Mouse (Mus musculus): ENCODE data around the gene Gm10153.
"Not testable (repeated sequence)": the region's sequence is repeated elsewhere in the genome, so short reads cannot be mapped to it uniquely, and the experiment has no call there.

Gene Gm10153

DNA sequence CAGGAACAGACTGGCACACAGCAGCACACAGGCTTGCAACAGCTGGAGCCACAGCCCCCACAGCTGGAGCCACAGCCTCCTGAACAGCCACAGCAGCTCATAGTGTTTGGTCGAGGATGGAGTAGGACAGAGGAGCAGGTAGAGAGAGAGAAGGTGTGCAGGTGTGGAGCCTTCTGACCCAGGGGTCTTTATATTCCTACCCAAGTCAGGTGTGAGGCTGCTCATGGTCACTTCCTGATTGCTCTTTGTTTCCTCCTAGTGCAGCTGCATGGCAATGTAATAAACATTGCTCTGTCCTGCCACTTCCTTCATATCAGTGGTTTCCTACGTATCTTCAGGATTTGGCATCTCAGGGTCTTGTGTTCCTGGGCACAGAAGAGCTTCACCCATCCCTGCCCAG, at the start of gene Gm10153:
TSS of gene Gm10153 (minus strand) at position 101 of the 400 bp plus-strand sequence.
- DNase-seq (ENCODE audit: low read depth, low spot score) = no peak

- no peak for DNase-seq (ENCODE audit: low read depth, low spot score)
These were observed 41.4 kb upstream of the Gm10153 start for GRCm38 (mm10) chr7:142231540-142231939.

GRCm38 (mm10) chr7:142229871-142230270, 39.7 kb upstream of the Gm10153 start, which contains the start of gene Krtap5-5:
TSS of gene Krtap5-5 (minus strand) at chr7:142229971.
- DNase-seq (ENCODE audit: low read depth, low spot score) = not testable (repeated sequence)

DNA sequence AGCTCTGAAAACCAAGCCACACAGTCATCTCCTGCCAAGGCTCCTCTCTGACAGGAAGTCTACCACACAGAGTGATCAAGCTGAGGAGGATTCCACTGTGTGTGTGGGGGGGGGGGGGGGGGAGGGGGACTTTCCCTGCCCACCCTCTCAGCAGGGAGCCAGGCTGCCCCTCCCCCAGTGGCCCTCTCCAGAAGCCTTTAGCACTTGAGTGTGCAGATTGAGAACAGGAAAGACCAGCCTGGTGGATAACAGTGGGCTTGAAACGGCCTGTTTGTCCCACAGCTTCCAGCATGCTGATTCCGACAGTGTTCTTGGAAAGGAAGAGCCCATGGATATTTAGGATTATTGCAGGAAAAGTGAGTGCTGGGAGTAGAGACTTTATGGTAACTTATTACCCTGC, 34.3 kb upstream of the Gm10153 start:
- DNase-seq (ENCODE audit: low read depth, low spot score) = no peak

- DNase-seq (ENCODE audit: low read depth, low spot score) = not testable (repeated sequence)
These were observed 21.9 kb upstream of the Gm10153 start for GRCm38 (mm10) chr7:142212136-142212535.

DNA sequence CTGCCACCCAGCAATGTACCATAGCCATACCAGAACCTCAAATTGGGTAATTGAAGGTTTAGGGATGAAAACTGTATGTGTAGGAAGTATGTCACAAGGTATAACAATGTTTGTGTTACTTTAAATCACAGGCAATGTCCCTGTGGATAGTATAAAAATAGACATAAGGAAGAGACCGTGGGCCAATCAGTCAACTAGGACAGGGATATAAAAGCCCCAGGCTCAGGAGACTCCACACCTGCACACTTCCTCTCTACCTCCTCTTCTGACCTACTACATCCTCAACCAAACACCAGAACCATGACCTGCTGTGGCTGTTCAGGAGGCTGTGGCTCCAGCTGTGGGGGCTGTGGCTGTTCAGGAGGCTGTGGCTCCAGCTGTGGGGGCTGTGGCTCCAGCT, 21.4 kb upstream of the Gm10153 start, which contains the start of gene Gm7579:
TSS of gene Gm7579 (plus strand) at position 301 of the 400 bp plus-strand sequence.
- DNase-seq (ENCODE audit: low read depth, low spot score) = no peak

- DNase-seq (ENCODE audit: low read depth, low spot score) = not testable (repeated sequence)
These were observed 16.7 kb upstream of the Gm10153 start for GRCm38 (mm10) chr7:142206891-142207290.

DNA sequence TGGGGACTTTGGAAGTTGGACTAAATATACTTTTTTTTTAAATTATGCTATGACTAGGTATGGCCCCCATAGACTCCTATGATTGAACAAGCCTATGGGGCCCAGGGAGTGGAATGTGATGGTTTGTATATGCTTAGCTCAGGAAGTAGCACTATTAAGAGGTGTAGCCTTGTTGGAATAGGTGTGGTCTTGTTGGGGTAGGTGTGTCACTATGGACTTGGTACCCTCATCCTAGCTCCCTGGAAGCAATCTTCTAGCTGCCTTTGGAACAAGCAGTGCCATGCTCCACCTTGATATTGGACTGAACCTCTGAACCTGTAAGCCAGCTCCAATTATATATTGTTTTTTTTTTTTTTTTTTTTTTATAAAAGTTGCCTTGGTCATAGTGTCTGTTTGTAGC, 15.3 kb upstream of the Gm10153 start:
- no peak for DNase-seq (ENCODE audit: low read depth, low spot score)

GRCm38 (mm10) chr7:142201064-142201463, 10.9 kb upstream of the Gm10153 start, which contains the start of gene Krtap5-3:
TSS of gene Krtap5-3 (plus strand) at chr7:142201364.
- DNase-seq (ENCODE audit: low read depth, low spot score) = no peak

- DNase-seq (ENCODE audit: low read depth, low spot score) = peak; percentile 44
These were observed 8.6 kb upstream of the Gm10153 start for GRCm38 (mm10) chr7:142198748-142199147.

- DNase-seq (ENCODE audit: low read depth, low spot score) = no peak
These were observed 2.0 kb downstream of the Gm10153 start for GRCm38 (mm10) chr7:142188156-142188555.

- DNase-seq (ENCODE audit: low read depth, low spot score) = no peak
These were observed 9.2 kb downstream of the Gm10153 start for GRCm38 (mm10) chr7:142181021-142181420.

DNA sequence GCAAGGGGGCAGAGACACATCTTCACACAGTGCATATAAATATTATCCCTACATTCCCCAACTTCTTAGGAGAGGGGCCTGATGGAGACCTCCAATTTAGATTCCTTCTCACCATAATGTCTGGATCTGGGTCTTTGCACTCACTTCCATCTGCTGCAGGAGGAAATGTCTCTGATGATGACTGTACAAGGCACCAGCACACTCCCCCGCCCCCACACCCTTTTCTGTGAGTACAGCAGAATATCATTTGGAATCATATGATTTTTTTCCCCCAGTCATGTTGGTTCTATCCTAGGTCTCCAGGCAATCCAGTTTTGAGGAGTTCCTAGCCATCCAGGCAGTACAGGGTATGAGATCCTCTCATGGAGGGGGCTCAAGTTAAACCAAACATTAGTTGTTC, 11.5 kb downstream of the Gm10153 start:
- DNase-seq (ENCODE audit: low read depth, low spot score) = no peak

DNA sequence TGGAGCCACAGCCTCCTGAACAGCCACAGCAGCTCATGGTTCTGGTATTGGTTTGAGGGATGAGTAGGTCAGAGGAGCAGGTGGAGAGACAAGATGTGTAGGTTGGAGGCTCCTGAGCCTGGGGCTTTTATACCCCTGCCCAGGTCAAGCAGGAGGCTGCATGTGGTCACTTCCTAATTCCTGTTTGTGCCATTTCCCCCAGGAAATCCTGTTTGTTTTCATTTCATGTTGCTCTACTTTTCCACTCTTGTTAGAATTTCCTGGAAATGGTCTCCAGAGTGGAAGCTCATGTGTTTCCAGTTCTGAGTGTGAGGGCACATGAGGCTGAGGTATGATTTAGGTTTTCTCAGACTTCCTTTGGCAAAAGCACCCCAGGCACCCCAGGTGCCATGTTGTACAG, 14.3 kb downstream of the Gm10153 start, which contains the start of gene Krtap5-2:
TSS of gene Krtap5-2 (minus strand) at position 101 of the 400 bp plus-strand sequence.
- not testable (repeated sequence) for DNase-seq (ENCODE audit: low read depth, low spot score)

DNA sequence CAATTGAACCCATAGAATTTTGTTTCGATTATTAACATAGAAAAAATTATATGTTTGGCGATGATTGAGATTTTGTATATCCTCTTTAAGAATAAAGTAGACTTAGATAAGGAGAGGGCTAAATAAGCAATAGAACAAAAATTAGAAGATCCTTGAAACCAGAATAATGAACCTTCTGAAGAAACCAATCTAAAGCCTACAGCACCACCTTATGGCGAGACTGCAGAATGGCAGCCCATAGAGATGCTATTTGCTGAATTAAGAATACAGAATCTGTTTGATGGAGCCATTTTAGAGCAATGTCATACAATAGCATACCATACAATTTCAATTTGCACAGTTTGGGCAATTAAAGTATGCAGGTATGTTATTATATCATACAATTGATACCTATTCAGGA, 20.4 kb downstream of the Gm10153 start:
- no peak for DNase-seq (ENCODE audit: low read depth, low spot score)

DNA sequence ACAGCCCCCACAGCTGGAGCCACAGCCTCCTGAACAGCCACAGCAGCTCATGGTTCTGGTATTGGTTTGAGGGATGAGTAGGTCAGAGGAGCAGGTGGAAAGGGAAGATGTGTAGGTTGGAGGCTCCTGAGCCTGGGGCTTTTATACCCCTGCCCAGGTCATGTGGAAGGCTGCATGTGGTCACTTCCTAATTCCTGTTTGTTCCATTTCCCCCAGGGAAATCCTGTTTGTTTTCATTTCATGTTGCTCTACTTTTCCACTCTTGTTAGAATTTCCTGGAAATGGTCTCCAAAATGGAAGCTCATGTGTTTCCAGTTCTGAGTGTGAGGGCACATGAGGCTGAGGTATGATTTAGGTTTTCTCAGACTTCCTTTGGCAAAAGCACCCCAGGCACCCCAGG, 24.6 kb downstream of the Gm10153 start, which contains the start of gene Gm4553:
TSS of gene Gm4553 (minus strand) at position 101 of the 400 bp plus-strand sequence.
- not testable (repeated sequence) for DNase-seq (ENCODE audit: low read depth, low spot score)

GRCm38 (mm10) chr7:142159366-142159765, 30.8 kb downstream of the Gm10153 start:
- DNase-seq (ENCODE audit: low read depth, low spot score) = no peak

- DNase-seq (ENCODE audit: low read depth, low spot score) = not testable (repeated sequence)
These were observed 33.2 kb downstream of the Gm10153 start, which contains the start of gene Gm29735 for GRCm38 (mm10) chr7:142157013-142157412. TSS of gene Gm29735 (minus strand) at chr7:142157113.

DNA sequence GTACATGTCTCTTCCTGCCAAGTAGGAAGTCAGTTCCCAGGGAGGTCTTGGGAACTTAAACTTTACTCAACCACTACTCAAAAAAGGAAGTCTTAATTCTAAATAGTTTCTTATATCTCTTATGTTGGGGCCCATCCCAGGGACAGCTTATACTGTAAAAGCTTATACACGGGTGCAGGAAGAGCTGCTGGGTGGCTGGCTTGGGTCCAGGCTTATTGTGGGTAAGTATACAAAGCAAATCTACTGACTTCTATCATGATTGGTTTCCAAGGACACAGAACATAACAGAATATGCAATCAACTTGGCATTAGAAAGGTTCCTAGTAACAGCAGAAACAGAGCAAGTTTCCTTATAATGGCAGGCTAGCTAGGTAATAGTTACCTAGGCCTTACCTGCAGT, 34.9 kb downstream of the Gm10153 start:
- no peak for DNase-seq (ENCODE audit: low read depth, low spot score)

DNA sequence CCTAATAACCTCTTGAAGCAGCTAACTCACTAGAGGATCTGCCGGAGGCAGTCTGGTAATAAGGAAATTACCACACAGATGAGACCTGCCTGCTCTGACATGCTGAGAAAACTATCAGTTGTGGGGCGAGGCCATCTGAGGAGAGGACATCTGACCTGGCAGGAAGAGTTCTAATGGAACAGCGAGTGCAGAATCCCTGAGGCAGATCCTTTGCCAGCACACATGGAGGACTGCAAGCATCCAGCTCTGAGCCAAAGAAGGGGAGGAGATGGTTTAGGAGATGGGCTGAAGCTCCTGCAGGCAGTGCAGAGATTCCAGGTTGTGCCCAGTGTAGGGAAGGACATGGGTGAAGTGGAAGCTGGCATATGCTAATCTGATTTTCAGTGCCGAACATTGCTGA, 38.0 kb downstream of the Gm10153 start:
- no peak for DNase-seq (ENCODE audit: low read depth, low spot score)

DNA sequence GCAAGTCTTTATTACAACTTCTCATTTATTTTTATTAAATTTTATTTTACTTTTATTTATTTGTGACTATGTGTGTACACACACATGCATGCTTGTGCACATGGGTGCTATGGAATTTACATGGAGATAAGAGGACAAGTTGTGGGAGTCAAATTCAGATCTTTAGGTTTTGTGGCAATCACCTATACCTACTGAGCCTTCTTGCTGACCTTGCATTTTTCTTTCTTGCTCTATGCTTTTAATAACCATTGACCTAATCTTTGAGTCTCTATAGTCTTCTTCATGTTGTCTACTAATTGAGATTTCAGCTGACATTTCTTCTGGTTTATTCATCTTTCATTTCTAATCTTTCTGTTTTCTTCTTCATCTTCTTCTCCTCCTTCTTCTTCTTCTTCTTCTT, 41.6 kb downstream of the Gm10153 start:
- DNase-seq (ENCODE audit: low read depth, low spot score) = no peak

GRCm38 (mm10) chr7:142146033-142146432, 44.2 kb downstream of the Gm10153 start:
- DNase-seq (ENCODE audit: low read depth, low spot score) = peak; percentile 19

- DNase-seq (ENCODE audit: low read depth, low spot score) = peak; percentile 56
These were observed 44.7 kb downstream of the Gm10153 start for GRCm38 (mm10) chr7:142145413-142145940.
